Mouse (Mus musculus) E14TG2a.4 (cell line): ENCODE data around the gene Sebox.

Experiments
- CTCF ChIP-seq: conservative IDR thresholded peaks from 2 replicates; pipeline ENCODE4 v1.5.1; 2014; ENCODE audit warnings: low read length
- POU5F1 ChIP-seq: IDR thresholded peaks from 2 replicates; pipeline ENCODE4 v1.6.1; 2014; ENCODE audit warnings: low read length, borderline replicate concordance

DNA sequence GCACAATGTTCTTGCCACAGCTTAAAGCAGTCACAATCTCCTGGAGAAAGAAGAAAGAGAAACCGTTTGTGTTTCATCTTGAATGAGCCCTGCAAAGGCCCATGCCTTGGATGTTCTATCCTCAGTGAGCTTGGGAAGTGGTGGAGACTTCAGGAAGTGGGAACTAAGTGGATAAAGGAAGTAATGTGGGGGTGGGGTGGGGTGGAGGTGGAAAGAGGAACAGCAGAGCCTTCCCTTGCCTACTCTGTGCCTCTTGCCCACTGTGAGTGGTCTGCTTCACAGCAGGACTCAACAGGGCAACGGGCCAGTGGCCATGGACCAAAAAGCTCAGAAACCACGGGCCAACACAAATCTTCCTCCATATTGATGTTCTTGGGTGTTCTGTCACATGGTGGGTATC, 28.0 kb upstream of the Sebox start:
- TF ChIP-seq CTCF (no peak), POU5F1 (no peak)
